Mouse (Mus musculus): ENCODE measurements around the gene Tes. TPM values are rescaled to one million over a fixed set of nuclear protein-coding genes. Genes with fewer than 3 reads are reported as not detected.

The Tes gene
- total RNA-seq, 1 experiment: 51.1 TPM

- Histone ChIP-seq H3K27ac (ENCODE audit: insufficient read depth, low read depth, low read length, poor library complexity, severe bottlenecking) (no peak overlapping the region), H3K9ac (ENCODE audit: insufficient read depth, low read depth, low read length, poor library complexity, severe bottlenecking) (no peak overlapping the region), H3K36me3 (ENCODE audit: control insufficient read depth, insufficient read depth, low read length, poor library complexity, severe bottlenecking) (no peaks in the 10 kb centered on the region), H3K9me3 (ENCODE audit: control insufficient read depth, insufficient read depth, low read depth, low read length) (no peaks in the 10 kb centered on the region), H3K4me1 (ENCODE audit: control insufficient read depth in 2 of 2, insufficient read depth in 2 of 2, low read length in 2 of 2, poor library complexity in 1 of 2) (no peaks in the 10 kb centered on the region), H3K4me3 (ENCODE audit: insufficient read depth in 1 of 2, low read depth in 1 of 2, low read length in 2 of 2, poor library complexity in 1 of 2, severe bottlenecking in 1 of 2) (no peak overlapping the region)
- in situ Hi-C loops (cut with MboI; ENCODE audit: low sequenced_read_pairs in 2 of 2, unreplicated experiment in 2 of 2): loop anchor here in 1 of 2 experiments (25.0 kb wide), 1 partner anchor 248 kb away; no protein-coding TSS in a partner anchor
- no peak for DNase-seq (ENCODE audit: low read depth, low spot score)
- TF ChIP-seq ZNF384 (IDR thresholded peaks at IDR 0.05; ENCODE audit: low read depth, low read length) (no peak), ZC3H11A (IDR thresholded peaks at IDR 0.05; ENCODE audit: borderline replicate concordance, low read depth, low read length) (no peak)
These were observed 49.6 kb downstream of the Tes start for GRCm38 (mm10) chr6:17114588-17114987.

DNA sequence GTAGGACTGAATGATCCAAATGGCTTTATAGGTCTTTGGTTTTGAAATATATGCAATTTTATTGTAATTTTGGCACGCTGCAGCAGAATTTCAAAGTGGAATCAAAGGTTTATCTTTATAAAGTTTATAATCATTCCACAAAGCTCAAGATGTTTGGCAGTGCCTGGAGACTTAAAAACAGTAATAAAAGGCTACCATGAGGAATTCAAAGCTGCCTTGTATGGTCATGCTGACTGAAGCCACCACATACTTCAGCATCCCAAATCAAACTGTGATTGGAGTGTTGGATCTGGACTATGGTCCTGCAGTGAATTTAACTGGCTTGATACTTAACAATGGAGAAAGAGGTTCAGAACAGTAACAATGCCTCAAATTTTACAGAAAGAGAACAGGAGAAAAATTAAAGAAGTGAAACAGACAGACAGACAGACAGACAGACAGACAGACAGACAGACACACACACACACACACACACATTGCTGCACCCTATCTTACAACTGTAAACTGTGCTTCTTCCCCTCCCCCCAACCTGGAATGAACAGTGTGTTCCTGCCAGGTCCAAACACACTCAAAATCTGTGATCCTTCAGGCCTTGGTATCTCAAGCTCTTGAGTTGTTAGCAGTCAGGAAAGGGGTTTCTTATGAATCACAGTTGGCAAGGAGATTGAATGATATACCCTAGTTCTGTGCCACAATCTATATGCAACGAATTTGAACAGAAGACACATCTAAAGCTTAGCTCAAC is 50.3 kb downstream of the Tes start:
- Histone ChIP-seq H3K9ac (ENCODE audit: insufficient read depth, low read depth, low read length, poor library complexity, severe bottlenecking) (no peak overlapping the region), H3K36me3 (ENCODE audit: control insufficient read depth, insufficient read depth, low read length, poor library complexity, severe bottlenecking) (no peaks in the 10 kb centered on the region), H3K4me3 (ENCODE audit: insufficient read depth in 1 of 2, low read depth in 1 of 2, low read length in 2 of 2, poor library complexity in 1 of 2, severe bottlenecking in 1 of 2) (no peak overlapping the region), H3K9me3 (ENCODE audit: control insufficient read depth, insufficient read depth, low read depth, low read length) (no peaks in the 10 kb centered on the region), H3K27ac (ENCODE audit: insufficient read depth, low read depth, low read length, poor library complexity, severe bottlenecking) (no peak overlapping the region), H3K4me1 (ENCODE audit: control insufficient read depth in 2 of 2, insufficient read depth in 2 of 2, low read length in 2 of 2, poor library complexity in 1 of 2) (no peaks in the 10 kb centered on the region)
- no peak for DNase-seq (ENCODE audit: low read depth, low spot score)
- TF ChIP-seq ZNF384 (IDR thresholded peaks at IDR 0.05; ENCODE audit: low read depth, low read length) (no peak), CHD2 (IDR thresholded peaks at IDR 0.05; ENCODE audit: low read depth, low read length) (no peak), HCFC1 (IDR thresholded peaks at IDR 0.05; ENCODE audit: borderline replicate concordance, insufficient read depth, low read length) (no peak), MAFK (IDR thresholded peaks at IDR 0.05; ENCODE audit: insufficient read depth, low read depth, low read length) (no peak), ZC3H11A (IDR thresholded peaks at IDR 0.05; ENCODE audit: borderline replicate concordance, low read depth, low read length) (no peak)
- in situ Hi-C loops (cut with MboI; ENCODE audit: low sequenced_read_pairs in 2 of 2, unreplicated experiment in 2 of 2): loop anchor here in 1 of 2 experiments (25.0 kb wide), 1 partner anchor 247 kb away; no protein-coding TSS in a partner anchor

- H3K9me3 ChIP-seq (ENCODE audit: control insufficient read depth, insufficient read depth, low read depth, low read length): peaks cover 1% of the 10 kb centered on the region
- no peak for TF ChIP-seq ZNF384 (IDR thresholded peaks at IDR 0.05; ENCODE audit: low read depth, low read length)
- TF ChIP-seq CHD2 (IDR thresholded peaks at IDR 0.05; ENCODE audit: low read depth, low read length): no peak
- no peak for TF ChIP-seq ZC3H11A (IDR thresholded peaks at IDR 0.05; ENCODE audit: borderline replicate concordance, low read depth, low read length)
- no peak for TF ChIP-seq HCFC1 (IDR thresholded peaks at IDR 0.05; ENCODE audit: borderline replicate concordance, insufficient read depth, low read length)
- TF ChIP-seq MAFK (IDR thresholded peaks at IDR 0.05; ENCODE audit: insufficient read depth, low read depth, low read length): no peak
- in situ Hi-C loops (cut with MboI; ENCODE audit: low sequenced_read_pairs in 2 of 2, unreplicated experiment in 2 of 2): loop anchor here in 1 of 2 experiments (25.0 kb wide), 1 partner anchor 243 kb away; no protein-coding TSS in a partner anchor
- H3K4me1 ChIP-seq (ENCODE audit: control insufficient read depth in 2 of 2, insufficient read depth in 2 of 2, low read length in 2 of 2, poor library complexity in 1 of 2): no peaks in the 10 kb centered on the region
- H3K36me3 ChIP-seq (ENCODE audit: control insufficient read depth, insufficient read depth, low read length, poor library complexity, severe bottlenecking): no peaks in the 10 kb centered on the region
- H3K27ac ChIP-seq (ENCODE audit: insufficient read depth, low read depth, low read length, poor library complexity, severe bottlenecking): no peak overlapping the region
- H3K4me3 ChIP-seq (ENCODE audit: insufficient read depth in 1 of 2, low read depth in 1 of 2, low read length in 2 of 2, poor library complexity in 1 of 2, severe bottlenecking in 1 of 2): no peak overlapping the region
- no peak for DNase-seq (ENCODE audit: low read depth, low spot score)
- H3K9ac ChIP-seq (ENCODE audit: insufficient read depth, low read depth, low read length, poor library complexity, severe bottlenecking): no peak overlapping the region
These were observed 54.7 kb downstream of the Tes start for GRCm38 (mm10) chr6:17119521-17120232.

GRCm38 (mm10) chr6:17140021-17140420 is 75.1 kb downstream of the Tes start:
- Histone ChIP-seq H3K36me3 (ENCODE audit: control insufficient read depth, insufficient read depth, low read length, poor library complexity, severe bottlenecking) (no peaks in the 10 kb centered on the region), H3K4me3 (ENCODE audit: insufficient read depth in 1 of 2, low read depth in 1 of 2, low read length in 2 of 2, poor library complexity in 1 of 2, severe bottlenecking in 1 of 2) (no peak overlapping the region), H3K9ac (ENCODE audit: insufficient read depth, low read depth, low read length, poor library complexity, severe bottlenecking) (no peak overlapping the region), H3K4me1 (ENCODE audit: control insufficient read depth in 2 of 2, insufficient read depth in 2 of 2, low read length in 2 of 2, poor library complexity in 1 of 2) (no peaks in the 10 kb centered on the region), H3K27ac (ENCODE audit: insufficient read depth, low read depth, low read length, poor library complexity, severe bottlenecking) (no peak overlapping the region), H3K9me3 (ENCODE audit: control insufficient read depth, insufficient read depth, low read depth, low read length) (no peaks in the 10 kb centered on the region)
- in situ Hi-C loops (cut with MboI; ENCODE audit: low sequenced_read_pairs in 2 of 2, unreplicated experiment in 2 of 2): no loop called here
- DNase-seq (ENCODE audit: low read depth, low spot score): no peak
- TF ChIP-seq MAFK (IDR thresholded peaks at IDR 0.05; ENCODE audit: insufficient read depth, low read depth, low read length): no peak
- TF ChIP-seq CHD2 (IDR thresholded peaks at IDR 0.05; ENCODE audit: low read depth, low read length): no peak
- TF ChIP-seq HCFC1 (IDR thresholded peaks at IDR 0.05; ENCODE audit: borderline replicate concordance, insufficient read depth, low read length): no peak
- no peak for TF ChIP-seq ZC3H11A (IDR thresholded peaks at IDR 0.05; ENCODE audit: borderline replicate concordance, low read depth, low read length)
- TF ChIP-seq ZNF384 (IDR thresholded peaks at IDR 0.05; ENCODE audit: low read depth, low read length): no peak

All from ES-E14 (cell line).